Mouse (Mus musculus) heart, embryonic 13.5 days (tissue): ENCODE data around the gene Tmem161a. TPM values are rescaled to one million over a fixed set of nuclear protein-coding genes. Genes with fewer than 3 reads are reported as not detected.

ENCODE experiments used
- ATAC-seq: fragments of 200-750 bp; cut with Nextera tagmentation; 2 replicates; pipeline ENCODE4 v1.8.0; 2017; ENCODE audit warnings: moderate TSS enrichment; ENCODE audit not compliant: insufficient number of reproducible peaks, low FRiP score, low TSS enrichment; ENCODE audit errors: extremely low read depth
- H3K27ac ChIP-seq: fragments of 300-500 bp; sonication (generic); replicated peaks from 2 replicates; pipeline ENCODE4 v1.5.1; 2015; ENCODE audit warnings: moderate library complexity, mild to moderate bottlenecking, inconsistent platforms
- H3K27me3 ChIP-seq: fragments of 300-500 bp; sonication (generic); replicated peaks from 2 replicates; pipeline ENCODE4 v1.6.1; 2015; ENCODE audit warnings: mild to moderate bottlenecking, inconsistent platforms
- H3K36me3 ChIP-seq: fragments of 300-500 bp; sonication (generic); 2 replicates; pipeline ENCODE4 v1.6.1; 2015; ENCODE audit warnings: mild to moderate bottlenecking, inconsistent platforms
- H3K4me1 ChIP-seq: fragments of 300-500 bp; sonication (generic); 2 replicates; pipeline ENCODE4 v1.6.1; 2015; ENCODE audit warnings: inconsistent platforms
- H3K4me2 ChIP-seq: fragments of 300-500 bp; sonication (generic); 2 replicates; pipeline ENCODE4 v1.6.1; 2015; ENCODE audit warnings: inconsistent platforms, mild to moderate bottlenecking, moderate library complexity
- H3K4me3 ChIP-seq: fragments of 300-500 bp; sonication (generic); 2 replicates; pipeline ENCODE4 v1.5.1; 2015; ENCODE audit warnings: moderate library complexity, mild to moderate bottlenecking, inconsistent platforms
- H3K9ac ChIP-seq: fragments of 300-500 bp; sonication (generic); 2 replicates; pipeline ENCODE4 v1.6.1; 2015; ENCODE audit warnings: inconsistent platforms, mild to moderate bottlenecking, moderate library complexity
- H3K9me3 ChIP-seq: fragments of 300-500 bp; sonication (generic); 2 replicates; pipeline ENCODE4 v1.6.1; 2016; ENCODE audit warnings: inconsistent platforms
- WGBS: fragments of 180-500 bp; shearing (Covaris S2); methylation state at CpG from one replicate; pipeline ENCODE4 v1.1.7; 2015; ENCODE audit warnings: mixed read lengths; 5-methylcytosine and 5-hydroxymethylcytosine counted together
- polyA plus RNA-seq: library from polyadenylated mRNA; unstranded; fragments of >200 nt; fragmentation: Nextera tagmentation; extraction: Ambion mirVana; gene quantifications from 2 replicates; pipeline ENCODE4 v1.2.1, GENCODE M21; 2015

The Tmem161a gene
- polyA plus RNA-seq, 1 experiment from 2014 or later, result 91.8 TPM

DNA sequence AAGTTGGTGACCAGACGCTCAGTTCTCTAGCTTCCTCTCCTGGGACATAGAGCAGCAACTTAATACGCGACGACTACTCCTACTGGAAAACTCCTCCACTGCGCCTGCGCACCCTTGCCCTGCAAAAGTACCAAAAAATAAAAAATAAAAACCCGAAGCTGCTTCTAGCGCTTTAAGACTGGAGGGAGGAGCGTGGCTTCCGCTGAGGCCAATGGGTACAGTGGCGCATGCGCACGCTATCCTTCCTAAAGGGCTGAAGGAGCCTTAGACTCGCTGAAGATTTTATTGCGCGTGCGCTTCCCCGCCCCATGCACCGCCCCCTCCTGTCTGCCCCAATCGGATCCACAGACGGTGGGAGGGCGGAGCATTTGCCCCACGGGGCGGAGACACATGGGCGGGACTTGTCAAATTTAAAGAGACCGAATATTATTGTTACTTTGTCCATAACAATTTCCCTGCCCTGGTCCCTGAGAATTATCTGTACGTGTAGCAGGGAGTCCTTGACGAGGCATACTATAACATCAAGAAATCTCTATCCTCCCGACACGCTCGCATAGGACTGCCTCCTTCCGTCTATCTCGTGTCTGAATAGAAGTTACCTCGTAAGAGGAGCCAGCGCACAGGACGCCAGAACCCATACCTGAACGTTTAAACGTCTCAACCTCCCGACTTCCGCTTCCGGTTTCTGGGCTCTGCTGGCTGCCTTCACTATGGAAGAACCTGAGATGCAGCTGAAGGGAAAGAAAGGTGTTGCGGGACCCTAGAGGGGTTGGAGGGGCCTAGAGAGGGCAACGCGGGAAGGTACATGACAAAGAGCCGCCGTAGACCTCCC lies 32.9 kb upstream of the Tmem161a start, which contains the start of the genes Rfxank, Borcs8 and Mef2b:
Gene Rfxank (minus strand): TSS at position 129 of the 832 bp plus-strand sequence.
Gene Borcs8 (plus strand): TSS at position 474 of the 832 bp plus-strand sequence.
Gene Mef2b (plus strand): TSS at position 686 of the 832 bp plus-strand sequence.
- Histone ChIP-seq H3K4me3 (peak within 1 kb of the TSS; percentile 86), H3K4me1 (peaks cover 32% of the 10 kb centered on the region), H3K27ac (peak within 1 kb of the TSS; percentile 84), H3K36me3 (peaks cover 61% of the 10 kb centered on the region), H3K9me3 (no peaks in the 10 kb centered on the region), H3K4me2 (peak within 1 kb of the TSS; percentile 88), H3K9ac (peak within 1 kb of the TSS; percentile 87), H3K27me3 (no peaks in the 10 kb centered on the region)
- WGBS, result under 1% methylated on average over 46 of the region's 46 CpGs
- ATAC-seq, result peak; percentile 96

DNA sequence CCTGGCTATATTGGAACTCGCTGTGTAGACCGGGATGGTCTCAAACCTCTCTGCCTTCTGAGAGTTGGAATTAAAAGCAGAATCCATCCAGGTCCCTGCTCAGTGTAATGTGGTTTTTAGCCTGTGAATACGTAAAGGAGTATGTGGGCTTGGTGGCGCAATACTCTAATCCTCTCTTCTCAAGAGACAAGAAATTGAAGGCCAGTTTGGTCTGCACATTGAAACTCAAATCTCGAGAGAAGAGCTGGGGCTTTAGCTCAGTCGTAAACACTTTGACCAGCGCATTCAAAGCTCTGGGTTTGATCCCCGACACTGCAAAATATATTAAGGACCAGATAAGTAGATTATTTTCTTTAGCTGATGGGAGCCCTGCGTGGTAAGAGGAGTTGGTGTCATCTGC lies 32.2 kb upstream of the Tmem161a start:
- H3K4me1 ChIP-seq, result peaks cover 25% of the 10 kb centered on the region
- peak overlapping the region; percentile 88 for H3K4me2 ChIP-seq
- peak overlapping the region; percentile 86 for H3K4me3 ChIP-seq
- H3K36me3 ChIP-seq, result peaks cover 61% of the 10 kb centered on the region
- peak overlapping the region; percentile 84 for H3K27ac ChIP-seq
- H3K9ac ChIP-seq, result peak overlapping the region; percentile 87
- no peaks in the 10 kb centered on the region for H3K9me3 ChIP-seq
- ATAC-seq, result no peak
- WGBS, result 8% methylated on average over 9 of the region's 9 CpGs
- no peaks in the 10 kb centered on the region for H3K27me3 ChIP-seq

DNA sequence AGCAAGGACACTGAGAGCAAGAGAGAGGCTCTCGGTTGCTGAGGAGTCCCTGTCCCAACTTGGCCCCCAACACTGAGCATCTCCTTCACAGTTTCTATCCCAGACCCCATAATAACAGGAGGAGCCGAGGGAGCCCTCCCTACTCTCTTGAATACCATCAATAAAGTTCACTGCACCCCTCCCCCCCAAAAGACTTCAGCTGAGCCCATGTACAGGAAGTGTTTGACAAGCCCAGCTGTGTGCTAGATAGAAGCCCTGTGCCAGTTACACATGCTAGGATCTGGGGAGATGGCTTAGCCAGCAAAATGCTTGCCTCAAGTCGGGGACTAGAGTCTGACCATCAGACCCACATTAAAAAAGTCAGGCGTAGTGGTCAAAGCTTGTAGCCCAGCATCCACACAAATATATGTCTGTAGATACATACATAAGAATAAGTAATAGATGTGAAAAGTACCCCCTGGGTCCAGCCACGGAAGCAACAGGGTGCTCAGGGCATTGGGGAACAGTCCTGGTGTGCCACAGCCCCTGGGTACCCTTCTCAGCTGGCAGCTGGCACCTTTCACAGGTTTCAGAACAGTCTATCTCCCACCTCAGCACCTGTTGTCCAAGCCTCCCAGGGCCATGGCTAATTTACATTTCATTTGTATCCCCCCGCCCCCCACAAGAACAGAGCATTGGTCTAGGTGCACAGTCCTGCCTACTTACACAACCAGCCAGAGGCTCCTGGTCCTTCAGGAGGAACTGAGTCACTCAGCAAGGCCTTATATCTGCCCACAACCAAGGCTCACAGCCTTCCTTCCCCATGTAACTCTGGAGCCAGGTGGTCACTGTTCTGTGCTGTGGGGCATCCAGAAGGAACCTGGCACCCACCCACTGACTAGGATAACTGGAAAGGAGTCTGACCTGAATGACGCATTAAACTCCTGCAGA lies 24.2 kb upstream of the Tmem161a start:
- Histone ChIP-seq H3K27me3 (peaks cover 27% of the 10 kb centered on the region), H3K9me3 (no peaks in the 10 kb centered on the region), H3K4me3 (no peak overlapping the region), H3K27ac (no peak overlapping the region), H3K4me2 (no peak overlapping the region), H3K9ac (no peak overlapping the region), H3K36me3 (peaks cover 42% of the 10 kb centered on the region), H3K4me1 (peaks cover 9% of the 10 kb centered on the region; the same call in 1 of the 2 replicates)
- no peak for ATAC-seq
- WGBS, result 87% methylated on average over 7 of the region's 7 CpGs

DNA sequence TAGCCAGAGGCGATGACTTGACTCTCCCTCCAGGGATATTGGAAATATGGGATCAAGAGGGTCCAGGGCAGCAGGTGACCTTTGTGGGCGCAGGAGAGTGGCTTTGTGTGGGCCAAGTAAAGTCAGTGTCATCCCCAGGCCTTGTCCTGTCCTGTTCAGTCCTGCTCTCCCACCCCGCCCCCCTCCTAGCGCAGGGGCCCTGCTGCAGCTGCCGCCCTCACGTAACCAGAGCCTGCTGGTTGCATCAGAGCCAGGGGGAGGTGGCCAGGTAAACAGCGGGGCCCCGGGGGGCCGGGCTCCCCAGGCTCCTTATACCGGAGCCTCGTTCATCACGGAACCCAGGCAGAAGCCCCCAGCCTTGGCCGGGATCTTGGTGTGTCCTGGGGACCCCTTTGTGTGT lies 22.0 kb upstream of the Tmem161a start:
- no peak for ATAC-seq
- 19% methylated on average over 13 of the region's 13 CpGs for WGBS
- no peak overlapping the region for H3K9ac ChIP-seq
- H3K4me1 ChIP-seq, result peaks cover 9% of the 10 kb centered on the region; the same call in 1 of the 2 replicates
- no peak overlapping the region for H3K27ac ChIP-seq
- no peaks in the 10 kb centered on the region for H3K9me3 ChIP-seq
- H3K4me2 ChIP-seq, result no peak overlapping the region
- peaks cover 22% of the 10 kb centered on the region for H3K36me3 ChIP-seq
- H3K27me3 ChIP-seq, result peaks cover 43% of the 10 kb centered on the region
- no peak overlapping the region for H3K4me3 ChIP-seq

DNA sequence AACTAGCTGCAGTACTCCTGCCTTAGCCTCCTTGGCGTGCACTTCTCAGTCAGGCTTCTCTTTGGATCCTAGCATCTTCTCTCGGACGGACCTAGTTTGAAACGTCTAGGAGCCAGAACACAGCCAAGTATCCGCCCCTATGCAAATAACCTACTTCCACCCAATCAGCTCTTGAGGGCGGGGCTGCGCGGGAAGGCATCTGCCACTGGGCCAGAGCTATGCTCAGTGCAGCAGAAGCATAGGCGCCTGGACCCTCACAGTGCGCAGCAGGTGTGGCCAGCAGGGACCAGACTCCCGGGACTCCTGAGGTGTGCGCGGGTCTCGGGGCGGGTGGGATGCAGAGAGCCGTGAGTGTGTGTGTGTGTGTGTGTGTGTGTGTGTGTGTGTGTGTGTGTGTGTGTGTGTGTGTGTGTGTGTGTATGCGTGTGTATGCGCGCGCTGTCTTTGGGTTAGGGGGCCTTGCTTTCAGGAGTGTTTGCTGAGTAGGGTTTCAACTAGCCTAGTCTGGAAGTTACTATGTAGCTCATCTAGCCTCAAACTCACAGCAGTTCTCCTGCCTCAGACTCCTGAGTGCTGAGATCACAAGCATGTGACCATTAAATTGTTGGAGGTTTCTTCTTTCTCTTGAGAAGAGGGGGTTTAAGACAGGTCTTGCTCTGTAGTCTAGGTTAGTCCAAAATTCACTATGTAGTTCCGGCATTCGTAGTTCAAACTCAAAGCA lies 19.5 kb upstream of the Tmem161a start:
- H3K4me1 ChIP-seq, result peaks cover 9% of the 10 kb centered on the region; the same call in 1 of the 2 replicates
- H3K9ac ChIP-seq, result no peak overlapping the region
- ATAC-seq, result peak; percentile 84
- peaks cover 66% of the 10 kb centered on the region for H3K27me3 ChIP-seq
- peak overlapping the region; percentile 20; the same call in 1 of the 2 replicates for H3K4me3 ChIP-seq
- WGBS, result 9% methylated on average over 16 of the region's 22 CpGs
- no peaks in the 10 kb centered on the region for H3K36me3 ChIP-seq
- no peak overlapping the region for H3K27ac ChIP-seq
- peak overlapping the region; percentile 48 for H3K4me2 ChIP-seq
- H3K9me3 ChIP-seq, result no peaks in the 10 kb centered on the region

DNA sequence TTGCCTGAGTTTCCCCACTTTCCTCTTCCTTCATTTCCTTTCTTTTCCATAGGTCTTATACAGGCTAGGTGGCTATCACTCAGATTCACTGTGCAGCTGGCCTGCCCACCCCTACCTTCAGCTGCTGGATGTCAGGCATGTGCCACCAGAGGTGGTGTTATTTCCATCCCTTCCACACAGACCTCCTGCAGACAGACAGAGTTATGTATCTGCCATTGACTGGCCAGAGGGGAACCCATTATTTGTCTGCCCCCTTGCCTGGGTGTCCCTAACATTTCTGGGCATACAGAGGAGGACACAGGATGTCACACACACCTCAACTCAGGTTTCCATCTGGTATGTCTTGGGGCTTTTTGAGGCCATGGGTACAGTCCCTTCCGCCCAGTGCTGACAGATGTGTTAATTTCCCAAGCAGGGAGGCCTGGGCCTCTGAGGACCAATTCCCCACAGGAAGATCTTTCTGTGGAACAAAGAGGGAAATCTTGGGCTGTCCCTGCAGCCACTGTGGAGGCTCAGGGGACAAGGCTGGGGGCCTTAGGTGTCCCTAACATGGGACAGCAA lies 14.8 kb upstream of the Tmem161a start:
- ATAC-seq, result no peak
- H3K36me3 ChIP-seq, result no peaks in the 10 kb centered on the region
- peaks cover 65% of the 10 kb centered on the region for H3K27me3 ChIP-seq
- no peak overlapping the region for H3K9ac ChIP-seq
- 88% methylated on average over 1 of the region's 1 CpGs for WGBS
- no peak overlapping the region for H3K27ac ChIP-seq
- H3K4me1 ChIP-seq, result peaks cover 7% of the 10 kb centered on the region; the same call in 1 of the 2 replicates
- H3K9me3 ChIP-seq, result no peaks in the 10 kb centered on the region
- H3K4me3 ChIP-seq, result no peak overlapping the region
- H3K4me2 ChIP-seq, result no peak overlapping the region

DNA sequence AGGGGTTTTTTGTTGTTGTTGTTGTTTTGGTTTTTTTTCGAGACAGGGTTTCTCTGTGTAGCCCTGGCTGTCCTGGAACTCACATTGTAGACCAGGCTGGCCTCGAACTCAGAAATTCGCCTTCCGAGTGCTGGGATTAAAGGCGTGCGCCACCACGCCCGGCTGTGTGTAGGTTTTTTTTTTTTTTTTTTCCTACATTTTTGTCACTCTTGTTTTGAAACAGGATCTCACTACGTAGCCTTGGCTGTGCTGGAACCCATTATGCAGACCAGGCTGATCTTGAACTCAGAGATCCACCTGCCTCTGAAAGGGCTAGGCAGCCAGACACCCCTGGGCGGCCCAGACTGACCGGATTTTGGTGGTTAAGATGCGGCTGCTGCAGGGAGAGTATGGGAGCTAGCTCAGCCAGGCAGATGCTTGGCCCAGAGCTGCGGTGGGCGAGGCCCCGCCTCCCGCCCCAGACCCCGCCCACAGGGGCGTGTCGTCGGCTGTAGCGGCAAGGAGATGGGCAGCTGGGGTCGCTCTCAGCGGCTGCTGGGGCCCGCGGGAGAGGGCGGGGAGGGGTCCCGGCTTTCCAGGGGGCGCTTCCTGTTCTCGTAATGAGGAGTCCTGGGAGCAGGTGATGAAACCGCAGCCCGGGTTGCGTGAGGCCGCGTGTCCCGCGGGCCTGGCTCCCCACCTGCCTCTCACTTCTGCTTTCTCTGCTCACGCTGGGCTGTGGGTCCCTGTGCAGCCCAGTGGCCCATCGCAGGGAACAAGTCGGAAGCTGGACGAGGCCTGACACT lies 13.9 kb upstream of the Tmem161a start:
- peak overlapping the region; percentile 78 for H3K4me2 ChIP-seq
- whole genome bisulfite sequencing, result 9% methylated on average over 40 of the region's 40 CpGs
- peak overlapping the region; percentile 55 for H3K4me3 ChIP-seq
- H3K36me3 ChIP-seq, result no peaks in the 10 kb centered on the region
- peaks cover 3% of the 10 kb centered on the region; the same call in 1 of the 2 replicates for H3K4me1 ChIP-seq
- H3K9me3 ChIP-seq, result no peaks in the 10 kb centered on the region
- ATAC-seq, result peak; percentile 75
- peaks cover 65% of the 10 kb centered on the region for H3K27me3 ChIP-seq
- no peak overlapping the region for H3K27ac ChIP-seq
- peak overlapping the region; percentile 69 for H3K9ac ChIP-seq

DNA sequence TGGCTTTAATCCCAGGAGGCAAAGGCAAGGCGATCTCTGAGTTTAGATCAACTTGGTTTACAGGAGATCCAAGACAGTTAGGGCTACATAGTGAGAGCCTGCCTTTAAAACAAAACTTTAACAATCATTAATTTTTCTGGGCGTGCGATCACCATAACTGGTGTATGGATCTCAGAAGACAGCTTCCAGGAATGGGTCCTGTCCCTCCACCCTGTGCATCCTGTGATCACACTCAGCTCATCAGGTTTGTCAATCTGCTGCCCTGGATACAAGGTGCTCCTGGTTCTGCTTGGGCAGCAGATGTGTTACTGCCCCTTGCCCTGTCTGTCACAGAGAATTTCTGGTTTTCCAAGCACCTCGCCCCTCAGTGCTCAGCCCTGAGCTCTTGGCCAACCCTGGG lies 12.9 kb upstream of the Tmem161a start:
- Histone ChIP-seq H3K27ac (no peak overlapping the region), H3K36me3 (no peaks in the 10 kb centered on the region), H3K4me1 (peaks cover 3% of the 10 kb centered on the region; the same call in 1 of the 2 replicates), H3K4me2 (peak overlapping the region; percentile 78; the same call in 1 of the 2 replicates), H3K9ac (no peak overlapping the region), H3K4me3 (no peak overlapping the region), H3K9me3 (no peaks in the 10 kb centered on the region), H3K27me3 (peaks cover 68% of the 10 kb centered on the region)
- WGBS, result 80% methylated on average over 4 of the region's 4 CpGs
- no peak for ATAC-seq

DNA sequence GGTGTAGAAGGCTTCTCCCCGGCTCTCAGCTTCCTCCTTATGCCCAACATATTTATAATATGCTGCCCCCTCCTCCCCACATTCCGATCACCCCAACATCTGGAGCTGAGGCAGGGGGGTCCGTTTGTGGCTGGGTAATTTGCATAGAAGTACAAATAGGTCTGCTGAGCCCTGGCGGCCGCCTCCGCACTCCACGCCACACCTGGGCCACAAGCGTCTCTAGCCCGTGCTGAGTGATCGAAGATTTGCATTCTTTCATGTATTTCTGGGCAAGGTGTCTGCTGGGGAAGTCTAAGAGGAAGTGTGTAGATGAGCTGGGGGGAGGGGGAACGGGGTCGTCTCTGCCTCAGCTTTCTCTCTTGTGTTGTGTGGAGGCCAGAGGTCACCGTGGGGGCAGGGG lies 12.1 kb upstream of the Tmem161a start:
- Histone ChIP-seq H3K27ac (no peak overlapping the region), H3K4me2 (no peak overlapping the region), H3K4me3 (no peak overlapping the region), H3K9ac (no peak overlapping the region), H3K9me3 (no peaks in the 10 kb centered on the region), H3K4me1 (peaks cover 3% of the 10 kb centered on the region; the same call in 1 of the 2 replicates), H3K27me3 (peaks cover 71% of the 10 kb centered on the region), H3K36me3 (no peaks in the 10 kb centered on the region)
- WGBS, result 60% methylated on average over 13 of the region's 13 CpGs
- ATAC-seq, result no peak

DNA sequence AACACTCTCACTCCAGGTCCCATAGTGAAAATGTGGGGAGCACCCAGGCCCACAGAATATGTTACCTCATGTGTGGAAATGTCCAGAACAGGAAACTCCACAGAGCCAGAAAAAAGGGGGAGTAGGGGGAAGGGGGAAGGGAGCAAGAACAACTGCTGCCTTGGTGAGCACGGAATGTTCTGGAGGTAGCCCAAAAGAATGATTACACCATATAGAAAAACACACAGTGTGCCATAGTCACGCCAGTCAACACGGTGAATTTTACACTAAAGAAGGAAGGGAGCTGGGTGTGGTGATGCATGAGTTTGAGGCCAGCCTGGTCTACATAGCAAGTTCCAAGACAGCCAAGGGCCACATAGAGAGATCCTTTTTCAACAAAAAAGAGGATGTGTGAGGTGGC lies 8.8 kb upstream of the Tmem161a start:
- peaks cover 76% of the 10 kb centered on the region for H3K27me3 ChIP-seq
- H3K36me3 ChIP-seq, result no peaks in the 10 kb centered on the region
- no peak overlapping the region for H3K27ac ChIP-seq
- ATAC-seq, result no peak
- no peak overlapping the region for H3K4me2 ChIP-seq
- H3K4me1 ChIP-seq, result peaks cover 8% of the 10 kb centered on the region
- H3K9ac ChIP-seq, result no peak overlapping the region
- 68% methylated on average over 3 of the region's 3 CpGs for WGBS
- H3K9me3 ChIP-seq, result no peaks in the 10 kb centered on the region
- no peak overlapping the region for H3K4me3 ChIP-seq
